Mouse (Mus musculus) testis, postnatal 14 days (tissue): Measurements from ENCODE around the gene Elk3.
"Not testable (repeated sequence)": the region's sequence is repeated elsewhere in the genome, so short reads cannot be mapped to it uniquely, and the experiment has no call there.

ENCODE experiments used
- DNase-seq: peaks from one replicate; pipeline ENCODE4 v3.0.0; 2021; ENCODE audit warnings: low spot score

The Elk3 gene

DNA sequence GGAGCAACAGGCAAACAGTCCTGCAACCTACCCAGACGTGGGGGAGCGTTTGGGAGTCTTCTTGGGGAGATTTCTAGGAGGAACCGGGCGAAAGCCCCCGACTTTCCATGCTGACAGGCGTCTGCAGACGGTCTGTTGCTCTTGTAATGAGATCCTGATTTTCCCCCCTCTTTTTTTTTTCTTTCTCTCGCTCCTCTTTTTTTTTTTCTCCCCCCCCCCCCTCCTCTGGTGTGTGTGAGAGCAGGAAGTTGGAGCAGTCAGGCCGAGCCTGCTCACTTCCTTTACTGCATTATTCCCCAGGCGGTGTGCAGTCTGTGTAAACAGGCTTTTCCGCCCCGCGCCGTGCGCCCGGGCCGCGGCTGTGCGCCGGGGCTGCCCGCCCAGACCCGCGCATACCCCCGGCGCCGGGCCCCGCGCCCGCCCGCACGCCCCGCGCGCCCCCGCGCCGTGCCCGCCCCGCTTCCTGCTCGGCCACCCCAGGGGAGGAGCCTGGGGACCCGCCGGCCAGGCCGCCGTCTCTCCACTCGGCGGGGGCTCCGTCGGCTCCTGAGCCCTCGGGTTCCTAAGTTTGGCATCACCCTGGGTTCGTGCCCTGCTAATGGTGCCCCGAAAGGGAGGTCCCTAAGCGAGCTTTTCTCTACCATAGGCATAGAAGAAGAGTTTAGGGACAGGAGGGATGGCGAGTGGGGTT lies at the start of gene Elk3:
Elk3 (minus strand) TSS at position 415 of the 691 bp plus-strand sequence.
- DNase-seq = peak; percentile 14

GRCm38 (mm10) chr10:93360623-93361022 lies 49.7 kb upstream of the Elk3 start:
- DNase-seq = no peak

GRCm38 (mm10) chr10:93360190-93360589 lies 49.3 kb upstream of the Elk3 start:
- not testable (repeated sequence) for DNase-seq

GRCm38 (mm10) chr10:93359339-93359863 lies 48.5 kb upstream of the Elk3 start:
- no peak for DNase-seq

- DNase-seq = no peak
Measured at GRCm38 (mm10) chr10:93358878-93359277, 47.9 kb upstream of the Elk3 start.

- no peak for DNase-seq
Measured at GRCm38 (mm10) chr10:93357162-93357561, 46.2 kb upstream of the Elk3 start.

DNA sequence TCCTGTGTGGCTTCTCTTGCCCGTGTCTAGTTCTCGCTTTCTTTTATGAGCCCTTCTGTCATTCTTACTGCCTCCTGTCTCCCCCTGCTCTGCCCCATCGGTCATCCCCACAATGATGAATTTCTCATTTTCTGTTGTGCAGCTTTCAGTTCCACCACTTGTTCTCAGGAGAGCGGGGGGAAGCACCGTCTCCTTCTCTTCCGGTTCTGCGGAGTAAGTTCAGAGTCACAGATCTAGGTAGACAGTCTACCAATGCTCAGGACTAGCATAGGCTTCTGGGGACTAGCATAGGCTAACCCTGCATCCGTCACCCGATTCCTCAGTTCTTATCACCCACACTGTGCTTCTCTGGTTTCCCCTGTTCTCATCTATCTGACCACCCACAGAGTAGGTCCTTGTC lies 45.2 kb upstream of the Elk3 start:
- no peak for DNase-seq

DNA sequence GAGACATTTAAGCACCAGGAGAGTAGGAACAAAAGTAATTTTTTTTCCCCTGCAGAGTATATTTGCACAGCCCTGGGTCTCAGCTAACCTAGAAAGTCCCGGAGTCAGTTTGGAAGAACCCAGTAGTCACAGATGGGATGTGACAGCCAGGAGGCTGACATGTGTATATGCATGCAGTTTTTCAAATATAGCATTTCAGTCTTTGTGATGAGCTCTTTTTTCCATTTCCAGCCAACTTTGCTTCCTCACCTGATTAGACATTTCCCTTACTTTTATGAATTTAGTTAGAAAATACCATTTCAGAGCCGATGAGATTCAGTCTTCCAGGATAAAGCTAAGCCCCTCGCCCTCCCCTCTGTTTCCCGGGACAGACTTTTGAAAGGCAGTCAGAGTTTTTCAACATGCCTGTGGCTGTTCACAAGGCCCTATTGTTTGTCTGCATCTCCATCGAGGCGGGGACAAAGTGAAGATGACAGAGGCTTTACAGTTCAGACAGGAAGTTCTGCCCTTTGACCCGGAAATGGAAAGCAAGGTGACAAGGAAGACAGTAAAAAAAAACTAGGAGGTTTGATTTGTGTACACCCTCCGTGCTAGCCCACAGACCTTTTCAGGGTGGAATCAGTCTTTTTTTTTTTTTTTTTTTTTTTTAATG lies 44.5 kb upstream of the Elk3 start:
- no peak for DNase-seq

DNA sequence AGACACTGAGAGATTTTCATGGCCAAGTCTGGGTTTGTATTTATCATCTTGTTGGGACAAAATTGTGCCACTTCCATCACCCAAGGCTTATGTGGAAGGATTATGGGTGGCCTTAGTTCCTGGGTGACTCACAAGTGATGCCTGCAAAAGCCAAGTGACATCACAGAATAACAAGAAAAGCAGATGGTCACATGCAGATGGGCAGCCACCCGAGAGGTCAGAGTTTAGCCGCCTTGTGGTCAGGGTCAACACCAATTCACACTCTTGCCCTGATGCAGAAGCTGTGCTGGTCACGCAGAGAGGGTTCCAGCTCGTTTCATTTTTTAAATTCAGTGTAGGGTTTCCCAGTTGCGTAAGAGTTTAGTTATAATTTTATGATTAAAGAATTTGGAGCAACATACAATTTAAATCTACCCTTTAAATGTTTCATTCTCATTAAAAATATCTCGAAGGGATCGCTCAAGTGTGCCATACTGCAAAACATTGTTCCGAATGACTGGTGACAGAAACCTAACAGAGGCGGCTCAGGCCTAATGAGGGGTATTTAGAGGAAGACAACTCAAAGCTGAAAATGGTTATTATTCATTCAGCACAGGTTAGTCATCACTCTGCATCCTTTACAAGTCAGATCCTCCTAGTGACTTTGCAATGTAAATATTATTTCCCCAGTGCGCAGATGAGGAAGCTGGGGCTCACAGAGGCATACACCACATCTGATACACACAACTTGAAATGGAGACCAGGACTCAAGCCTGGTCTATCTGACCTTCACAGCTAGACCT lies 42.8 kb upstream of the Elk3 start:
- DNase-seq = no peak

DNA sequence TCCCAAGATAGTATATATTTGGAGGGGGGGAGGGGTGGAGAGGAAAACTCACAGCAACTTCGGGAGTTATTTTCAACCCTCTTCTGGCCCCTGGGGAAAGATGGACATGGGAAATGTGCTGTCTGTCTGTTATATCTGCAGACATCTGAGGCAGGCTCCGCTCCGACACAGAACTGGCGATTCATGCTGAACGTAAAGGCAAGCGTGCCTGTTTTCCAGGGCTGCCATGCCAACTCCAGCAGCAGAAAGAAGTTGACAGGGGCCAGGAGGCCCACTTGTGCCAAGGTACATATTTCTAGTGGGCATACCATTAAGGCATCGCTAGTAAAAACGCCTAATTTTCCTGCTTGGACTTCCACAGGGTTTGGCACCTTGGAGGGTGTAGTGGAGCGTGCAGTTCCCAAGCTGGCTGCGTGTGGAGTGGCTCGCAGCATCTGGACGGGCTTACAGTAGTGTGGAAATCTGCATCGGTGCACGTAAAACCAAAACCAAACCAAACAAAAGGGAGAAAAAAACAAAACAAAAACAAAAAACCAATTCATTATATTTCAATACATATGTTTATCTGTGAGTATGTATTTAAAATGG lies 37.1 kb upstream of the Elk3 start:
- no peak for DNase-seq

- no peak for DNase-seq
Measured at GRCm38 (mm10) chr10:93347387-93347786, 36.5 kb upstream of the Elk3 start.

DNA sequence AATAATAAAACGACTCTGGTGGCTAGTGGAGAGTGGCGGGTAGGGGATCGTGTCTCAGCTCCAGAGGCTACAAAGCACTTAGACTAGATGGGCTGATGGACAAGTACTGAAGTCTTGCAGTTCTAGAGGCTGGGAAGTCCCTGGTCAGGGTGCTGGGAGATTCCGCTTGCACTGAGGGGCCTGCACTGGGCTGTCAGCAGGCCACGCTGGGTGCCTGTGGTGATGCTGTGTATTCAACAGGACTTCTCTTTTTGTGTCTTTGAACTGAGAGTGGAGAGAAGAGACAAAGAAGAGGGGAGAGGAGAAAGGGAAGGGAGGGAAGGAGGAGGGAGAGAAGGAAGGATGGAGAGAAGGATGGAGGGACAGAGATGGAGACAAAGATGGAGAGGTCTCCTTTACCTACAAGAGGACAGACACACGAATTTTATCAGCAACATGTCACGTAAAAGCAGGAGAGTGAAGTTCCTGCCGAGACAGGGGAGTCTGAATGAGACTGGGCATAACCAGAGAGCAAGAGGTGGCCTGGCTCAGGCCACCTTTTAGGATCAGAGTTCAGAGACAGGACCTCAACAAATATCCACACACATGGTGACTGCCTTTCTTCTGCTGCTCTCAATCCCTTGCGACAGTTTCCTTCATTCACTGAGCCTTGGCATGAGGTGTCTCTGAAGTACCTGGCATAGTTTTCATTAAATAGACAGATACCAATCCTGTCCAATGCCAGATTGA lies 35.4 kb upstream of the Elk3 start:
- no peak for DNase-seq

GRCm38 (mm10) chr10:93345497-93345896 lies 34.6 kb upstream of the Elk3 start:
- no peak for DNase-seq

DNA sequence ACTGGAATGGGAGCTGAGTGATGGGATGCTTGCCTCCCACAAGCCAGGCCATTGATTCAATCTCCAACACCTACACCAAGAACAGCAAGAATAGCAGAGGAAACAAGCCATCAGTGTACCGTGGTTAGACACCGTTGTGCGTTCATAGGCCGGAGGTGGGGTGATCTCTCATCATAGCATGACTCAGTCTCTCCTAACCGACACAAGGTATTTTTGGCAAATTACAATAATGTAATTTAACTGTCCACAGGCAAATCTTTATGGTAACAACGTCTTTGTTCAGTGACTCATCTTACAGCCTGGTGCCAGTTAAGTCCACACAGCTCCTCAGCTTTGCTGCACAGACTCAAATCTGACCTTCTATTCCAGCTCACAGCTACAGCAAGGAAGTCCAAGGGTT lies 32.5 kb upstream of the Elk3 start:
- DNase-seq = no peak

- no peak for DNase-seq
Measured at GRCm38 (mm10) chr10:93342986-93343385, 32.1 kb upstream of the Elk3 start.

DNA sequence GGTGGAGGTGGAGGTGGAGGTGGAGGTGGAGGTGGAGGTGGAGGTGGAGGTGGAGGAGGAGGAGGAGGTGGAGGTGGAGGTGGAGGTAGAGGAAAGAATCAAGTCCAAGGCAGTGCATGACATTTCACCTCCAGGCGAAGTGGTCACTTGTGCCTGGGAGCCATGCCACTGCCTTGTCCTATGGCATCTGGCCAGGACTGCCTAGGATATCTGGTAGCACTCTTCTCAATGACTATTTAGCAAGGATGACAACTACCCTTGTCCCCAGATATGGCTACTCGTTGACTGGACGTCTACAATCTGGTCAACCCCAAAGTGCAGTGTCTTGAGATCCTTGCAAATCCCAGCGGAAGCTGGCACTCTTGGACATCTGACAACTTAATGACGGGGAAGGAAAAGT lies 27.6 kb upstream of the Elk3 start:
- no peak for DNase-seq

GRCm38 (mm10) chr10:93336462-93336931 lies 25.6 kb upstream of the Elk3 start:
- no peak for DNase-seq

- DNase-seq = no peak
Measured at GRCm38 (mm10) chr10:93335828-93336461, 25.0 kb upstream of the Elk3 start.

DNA sequence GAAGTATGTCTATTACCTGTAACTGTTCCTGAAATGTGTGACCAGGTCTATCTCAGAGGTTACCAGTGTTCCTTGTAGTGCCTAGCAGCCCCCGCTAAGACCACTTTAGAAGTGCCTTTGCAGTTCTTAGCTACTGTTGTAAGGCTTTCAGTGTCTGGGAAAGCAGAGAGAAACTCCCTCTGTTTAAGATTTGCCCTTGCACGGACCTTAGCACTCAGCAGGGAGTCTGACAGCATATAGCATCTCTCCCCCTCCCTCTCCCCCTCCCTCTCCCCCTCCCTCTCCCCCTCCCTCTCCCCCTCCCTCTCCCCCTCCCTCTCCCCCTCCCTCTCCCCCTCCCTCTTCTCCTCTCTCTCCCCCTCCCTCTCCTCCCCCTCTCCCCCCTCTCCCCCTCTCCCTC lies 24.1 kb upstream of the Elk3 start:
- no peak for DNase-seq

- no peak for DNase-seq
Measured at GRCm38 (mm10) chr10:93333239-93333638, 22.3 kb upstream of the Elk3 start.

DNA sequence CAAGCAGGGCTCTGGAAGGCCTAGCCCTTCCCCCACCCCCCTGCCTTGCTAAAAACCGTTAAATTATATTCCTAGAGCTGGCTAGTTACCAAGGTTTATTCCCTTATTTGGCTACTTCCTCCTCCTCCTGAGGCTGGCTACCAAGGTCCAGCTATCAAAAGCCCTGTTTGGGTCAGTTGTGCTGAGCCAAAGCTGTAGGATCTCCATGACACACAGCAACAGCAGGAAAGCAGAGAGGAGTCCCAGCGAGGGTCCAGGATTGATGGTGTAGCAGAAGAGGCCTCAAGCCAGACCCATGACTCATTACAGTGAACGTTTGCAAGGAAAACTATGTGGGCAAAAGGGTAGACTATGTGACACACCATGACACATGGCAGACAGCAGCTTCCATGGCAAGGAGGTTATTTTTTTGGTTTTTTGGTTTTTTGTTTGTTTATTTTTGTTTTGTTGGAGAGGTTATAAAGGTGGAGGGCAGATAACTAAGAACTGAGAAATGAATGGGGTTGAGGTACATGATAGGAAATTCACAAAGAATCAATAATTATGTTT lies 21.4 kb upstream of the Elk3 start:
- DNase-seq = no peak
